Mouse (Mus musculus) liver, postnatal 0 days (tissue): ENCODE results near the gene Cpt1a.

ENCODE experiments used
- CTCF ChIP-seq: sonication (generic); IDR thresholded peaks from 2 replicates; pipeline ENCODE4 v1.5.1; 2016; ENCODE audit warnings: antibody characterized with exemption, low read depth
- EP300 ChIP-seq: IDR thresholded peaks from 2 replicates; pipeline ENCODE4 v1.6.1; 2016; ENCODE audit warnings: antibody characterized with exemption, low read depth, mild to moderate bottlenecking

- TF ChIP-seq CTCF (peak; percentile 68), EP300 (no peak)
Measured at GRCm38 (mm10) chr19:3320801-3321200, 1.3 kb upstream of the Cpt1a start.
